Mouse (Mus musculus): ENCODE data around the gene Rif1.

DNA sequence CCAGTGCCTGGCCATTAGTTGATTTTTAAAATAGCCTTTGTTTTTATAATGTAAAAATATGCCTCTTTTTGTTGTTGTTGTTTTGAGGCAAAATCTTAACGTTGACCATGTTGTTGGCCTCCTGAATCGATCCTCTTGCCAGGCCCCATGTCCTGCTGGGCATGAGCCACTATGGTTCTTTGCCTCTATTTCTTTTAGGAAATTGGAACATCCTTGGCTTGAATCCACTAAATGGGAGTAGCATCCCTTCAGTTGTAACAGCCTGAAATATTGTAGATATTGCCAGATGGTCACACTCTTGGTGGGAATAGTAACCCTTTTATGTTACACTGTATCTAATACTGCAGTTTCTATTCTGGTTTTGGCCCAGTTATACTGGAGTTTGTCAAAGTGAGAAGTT lies 11.9 kb downstream of the Rif1 start:
- no peak for TF ChIP-seq CTCF (IDR thresholded peaks at IDR 0.05; ENCODE audit: low read depth)
- TF ChIP-seq EP300 (IDR thresholded peaks at IDR 0.05; ENCODE audit: low read depth): no peak

Data from heart, postnatal 0 days (tissue).